Mouse (Mus musculus) liver, embryonic 15.5 days (tissue): ENCODE data around the gene Ank2. TPM values are rescaled to one million over a fixed set of nuclear protein-coding genes. Genes with fewer than 3 reads are reported as not detected.

ENCODE experiments used
- ATAC-seq: fragments of 200-750 bp; cut with Nextera tagmentation; 2 replicates; pipeline ENCODE4 v1.8.0; 2017; ENCODE audit warnings: moderate number of reproducible peaks, mild to moderate bottlenecking, moderate library complexity; ENCODE audit not compliant: insufficient read depth
- H3K27ac ChIP-seq: fragments of 300-500 bp; sonication (generic); replicated peaks from 2 replicates; pipeline ENCODE4 v1.5.1; 2015; ENCODE audit warnings: mild to moderate bottlenecking, inconsistent platforms
- H3K27me3 ChIP-seq: fragments of 300-500 bp; sonication (generic); 2 replicates; pipeline ENCODE4 v1.6.1; 2015; ENCODE audit warnings: mild to moderate bottlenecking, inconsistent platforms
- H3K36me3 ChIP-seq: fragments of 300-500 bp; sonication (generic); replicated peaks from 2 replicates; pipeline ENCODE4 v1.6.1; 2015; ENCODE audit warnings: moderate library complexity, mild to moderate bottlenecking, inconsistent platforms
- H3K4me1 ChIP-seq: fragments of 300-500 bp; sonication (generic); replicated peaks from 2 replicates; pipeline ENCODE4 v1.6.1; 2015; ENCODE audit warnings: inconsistent platforms
- H3K4me2 ChIP-seq: fragments of 300-500 bp; sonication (generic); 2 replicates; pipeline ENCODE4 v1.6.1; 2015; ENCODE audit warnings: moderate library complexity, mild to moderate bottlenecking, inconsistent platforms
- H3K4me3 ChIP-seq: fragments of 300-500 bp; sonication (generic); replicated peaks from 2 replicates; pipeline ENCODE4 v1.5.1; 2015; ENCODE audit warnings: mild to moderate bottlenecking, inconsistent platforms
- H3K9ac ChIP-seq: fragments of 300-500 bp; sonication (generic); 2 replicates; pipeline ENCODE4 v1.6.1; 2015; ENCODE audit warnings: moderate library complexity, mild to moderate bottlenecking, inconsistent platforms
- H3K9me3 ChIP-seq: fragments of 300-500 bp; sonication (generic); replicated peaks from 2 replicates; pipeline ENCODE4 v1.6.1; 2016; ENCODE audit warnings: inconsistent platforms
- WGBS: fragments of 180-500 bp; shearing (Covaris S2); methylation state at CpG from one replicate; pipeline ENCODE4 v1.1.7; 2015; ENCODE audit warnings: mixed read lengths; ENCODE audit not compliant: insufficient replicate concordance; 5-methylcytosine and 5-hydroxymethylcytosine counted together
- polyA plus RNA-seq: library from polyadenylated mRNA; unstranded; fragments of >200 nt; fragmentation: Nextera tagmentation; extraction: Ambion mirVana; gene quantifications from 2 replicates; pipeline ENCODE4 v1.2.1, GENCODE M21; 2015

Gene Ank2
- polyA plus RNA-seq, 1 experiment from 2014 or later, result 6.6 TPM

DNA sequence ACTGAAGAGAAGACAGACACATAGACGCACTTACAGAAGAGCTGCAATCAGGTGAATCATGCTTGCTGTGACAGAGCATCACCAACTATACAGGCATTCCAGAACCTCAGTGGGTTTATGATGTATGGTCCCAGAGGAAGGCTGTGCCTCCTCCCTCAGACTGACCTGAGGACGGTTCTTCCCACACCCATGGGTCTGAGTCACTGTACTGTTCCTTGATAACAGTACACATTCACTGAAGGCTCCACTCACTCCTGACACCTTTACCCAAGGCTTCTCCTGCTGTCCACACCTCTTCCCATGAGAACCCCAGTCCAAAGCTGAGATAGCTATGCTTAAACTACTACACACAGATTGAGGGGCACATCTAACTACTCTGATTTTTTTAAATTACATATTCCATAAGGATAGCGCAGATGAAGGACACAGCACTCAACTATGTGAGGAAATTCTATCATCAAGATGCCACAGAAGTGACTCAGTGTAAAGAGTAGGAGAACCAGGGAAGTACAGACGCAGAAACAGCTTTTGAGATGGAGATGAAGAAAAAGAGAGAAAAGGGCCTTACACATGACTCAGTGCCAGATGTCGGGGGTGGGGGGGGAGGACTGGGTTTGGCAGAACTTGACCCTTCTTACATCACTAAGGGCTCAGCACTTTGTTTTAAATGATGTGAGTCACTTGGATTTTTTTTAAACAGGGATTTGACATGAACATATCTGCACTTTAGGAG is 435.3 kb downstream of the Ank2 start:
- Histone ChIP-seq H3K4me3 (no peak overlapping the region), H3K9ac (no peak overlapping the region), H3K27ac (no peak overlapping the region), H3K36me3 (no peaks in the 10 kb centered on the region), H3K9me3 (no peaks in the 10 kb centered on the region), H3K4me1 (no peaks in the 10 kb centered on the region), H3K4me2 (no peak overlapping the region), H3K27me3 (no peaks in the 10 kb centered on the region)
- ATAC-seq, result no peak
- WGBS, result 58% methylated on average over 5 of the region's 5 CpGs

- Histone ChIP-seq H3K9ac (no peak overlapping the region), H3K36me3 (no peaks in the 10 kb centered on the region), H3K9me3 (no peaks in the 10 kb centered on the region), H3K4me1 (no peaks in the 10 kb centered on the region), H3K27me3 (no peaks in the 10 kb centered on the region), H3K4me3 (no peak overlapping the region), H3K4me2 (no peak overlapping the region), H3K27ac (no peak overlapping the region)
- 58% methylated on average over 4 of the region's 4 CpGs for WGBS
- ATAC-seq, result no peak
Measured at GRCm38 (mm10) chr3:127059671-127060070, 439.5 kb downstream of the Ank2 start.

DNA sequence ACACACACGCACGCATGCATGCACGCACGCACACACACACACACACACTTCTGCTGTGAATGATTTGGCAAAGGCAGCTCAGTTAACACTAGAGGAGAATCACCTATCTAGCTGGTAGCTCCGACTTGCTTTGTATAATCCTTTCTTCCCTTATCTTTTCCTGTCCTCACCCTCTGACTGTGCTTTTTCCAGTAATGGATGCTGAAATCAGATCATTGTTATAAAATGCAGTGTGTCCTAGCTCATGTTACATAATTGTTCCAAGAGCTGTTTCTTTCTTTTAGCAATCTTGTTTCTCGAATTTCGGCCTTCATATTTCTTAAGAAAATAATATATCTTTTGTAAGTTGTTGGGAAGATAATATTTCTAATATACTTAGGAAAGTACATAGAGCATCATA is 457.9 kb downstream of the Ank2 start:
- no peaks in the 10 kb centered on the region for H3K4me1 ChIP-seq
- H3K4me3 ChIP-seq, result no peak overlapping the region
- 59% methylated on average over 7 of the region's 7 CpGs for WGBS
- H3K27me3 ChIP-seq, result no peaks in the 10 kb centered on the region
- H3K27ac ChIP-seq, result no peak overlapping the region
- H3K36me3 ChIP-seq, result no peaks in the 10 kb centered on the region
- ATAC-seq, result no peak
- no peak overlapping the region for H3K4me2 ChIP-seq
- no peaks in the 10 kb centered on the region for H3K9me3 ChIP-seq
- H3K9ac ChIP-seq, result no peak overlapping the region

GRCm38 (mm10) chr3:127038570-127038969 is 460.6 kb downstream of the Ank2 start:
- Histone ChIP-seq H3K4me1 (no peaks in the 10 kb centered on the region), H3K4me3 (no peak overlapping the region), H3K27me3 (no peaks in the 10 kb centered on the region), H3K9me3 (no peaks in the 10 kb centered on the region), H3K9ac (no peak overlapping the region), H3K4me2 (no peak overlapping the region), H3K36me3 (no peaks in the 10 kb centered on the region), H3K27ac (no peak overlapping the region)
- WGBS, result 65% methylated on average over 7 of the region's 7 CpGs
- no peak for ATAC-seq

- no peaks in the 10 kb centered on the region for H3K36me3 ChIP-seq
- 61% methylated on average over 5 of the region's 5 CpGs for WGBS
- ATAC-seq, result no peak
Measured at GRCm38 (mm10) chr3:127036118-127036517, 463.0 kb downstream of the Ank2 start.

DNA sequence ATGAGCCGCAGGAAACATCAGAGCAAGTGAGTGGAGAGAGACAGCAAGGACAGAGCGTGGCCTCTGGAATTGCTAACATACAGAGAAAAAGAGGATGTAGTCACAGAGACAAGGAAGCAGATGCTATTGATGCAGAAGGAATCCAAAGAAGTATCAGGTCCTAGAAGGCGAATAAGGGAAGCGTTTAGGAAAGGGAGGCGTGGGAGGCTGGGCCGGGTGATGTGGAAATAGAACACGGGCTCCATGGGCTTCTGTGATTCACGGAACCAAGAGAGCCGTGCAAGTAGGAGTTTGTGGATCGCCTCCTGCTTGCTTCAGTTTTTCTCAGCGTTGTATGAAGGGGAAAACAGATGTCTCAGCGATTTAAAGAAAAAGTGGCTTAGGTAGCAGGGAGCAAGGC is 463.6 kb downstream of the Ank2 start:
- no peaks in the 10 kb centered on the region for H3K9me3 ChIP-seq
- 70% methylated on average over 12 of the region's 12 CpGs for WGBS

More at GRCm38 (mm10) chr3:127036118-127036517, 463.0 kb downstream of the Ank2 start:
- H3K4me1 ChIP-seq, result no peaks in the 10 kb centered on the region
- no peak overlapping the region for H3K27ac ChIP-seq
- no peaks in the 10 kb centered on the region for H3K9me3 ChIP-seq
- H3K9ac ChIP-seq, result no peak overlapping the region
- no peaks in the 10 kb centered on the region for H3K27me3 ChIP-seq
- H3K4me3 ChIP-seq, result no peak overlapping the region
- no peak overlapping the region for H3K4me2 ChIP-seq

GRCm38 (mm10) chr3:127034983-127035382 is 464.2 kb downstream of the Ank2 start:
- Histone ChIP-seq H3K4me3 (no peak overlapping the region), H3K27me3 (no peaks in the 10 kb centered on the region), H3K9me3 (no peaks in the 10 kb centered on the region), H3K4me2 (no peak overlapping the region), H3K4me1 (no peaks in the 10 kb centered on the region), H3K9ac (no peak overlapping the region), H3K36me3 (no peaks in the 10 kb centered on the region), H3K27ac (no peak overlapping the region)
- WGBS, result 77% methylated on average over 3 of the region's 3 CpGs
- no peak for ATAC-seq

More for the DNA sequence above, 463.6 kb downstream of the Ank2 start:
- no peak overlapping the region for H3K4me2 ChIP-seq
- ATAC-seq, result no peak
- H3K36me3 ChIP-seq, result no peaks in the 10 kb centered on the region
- H3K9ac ChIP-seq, result no peak overlapping the region
- H3K27me3 ChIP-seq, result no peaks in the 10 kb centered on the region
- H3K27ac ChIP-seq, result no peak overlapping the region
- H3K4me1 ChIP-seq, result no peaks in the 10 kb centered on the region
- no peak overlapping the region for H3K4me3 ChIP-seq

DNA sequence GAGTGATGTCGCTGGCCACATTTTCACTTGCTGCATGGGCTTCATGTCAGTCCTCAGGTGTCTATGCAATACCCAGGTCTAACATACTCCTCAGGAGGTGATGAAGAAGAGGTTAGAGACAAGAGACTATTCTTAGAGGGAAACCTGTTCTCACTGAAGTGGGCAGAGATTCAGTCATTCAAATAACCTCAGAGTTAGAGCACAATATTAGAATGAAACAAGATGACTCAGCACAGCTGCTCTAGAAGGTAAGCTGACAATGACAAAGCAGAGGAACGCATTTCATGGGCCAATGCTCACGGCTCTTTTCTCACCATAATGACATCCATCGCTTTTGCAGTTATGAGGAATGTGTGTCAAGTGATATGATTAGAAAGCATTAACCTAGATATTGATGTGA is 475.2 kb downstream of the Ank2 start:
- H3K9ac ChIP-seq, result no peak overlapping the region
- ATAC-seq, result no peak
- H3K4me1 ChIP-seq, result no peaks in the 10 kb centered on the region
- no peak overlapping the region for H3K27ac ChIP-seq
- 0 out of 2 replicates have a peak, but pooled peaks cover 3% of the 10 kb centered on the region for H3K36me3 ChIP-seq
- H3K27me3 ChIP-seq, result no peaks in the 10 kb centered on the region
- H3K4me3 ChIP-seq, result no peak overlapping the region
- 67% methylated on average over 4 of the region's 4 CpGs for WGBS
- no peak overlapping the region for H3K4me2 ChIP-seq
- no peaks in the 10 kb centered on the region for H3K9me3 ChIP-seq

GRCm38 (mm10) chr3:127020167-127020566 is 479.0 kb downstream of the Ank2 start:
- ATAC-seq, result no peak
- Histone ChIP-seq H3K4me1 (no peaks in the 10 kb centered on the region), H3K9ac (no peak overlapping the region), H3K4me3 (no peak overlapping the region), H3K27me3 (no peaks in the 10 kb centered on the region), H3K36me3 (0 out of 2 replicates have a peak, but pooled peaks cover 3% of the 10 kb centered on the region), H3K9me3 (no peaks in the 10 kb centered on the region), H3K4me2 (no peak overlapping the region), H3K27ac (no peak overlapping the region)
- WGBS, result 13% methylated on average over 1 of the region's 1 CpGs

GRCm38 (mm10) chr3:127019728-127020127 is 479.4 kb downstream of the Ank2 start:
- Histone ChIP-seq H3K4me2 (no peak overlapping the region), H3K4me1 (no peaks in the 10 kb centered on the region), H3K9me3 (no peaks in the 10 kb centered on the region), H3K4me3 (no peak overlapping the region), H3K27me3 (no peaks in the 10 kb centered on the region), H3K27ac (no peak overlapping the region), H3K36me3 (0 out of 2 replicates have a peak, but pooled peaks cover 3% of the 10 kb centered on the region), H3K9ac (no peak overlapping the region)
- WGBS, result 32% methylated on average over 3 of the region's 3 CpGs
- ATAC-seq, result no peak

DNA sequence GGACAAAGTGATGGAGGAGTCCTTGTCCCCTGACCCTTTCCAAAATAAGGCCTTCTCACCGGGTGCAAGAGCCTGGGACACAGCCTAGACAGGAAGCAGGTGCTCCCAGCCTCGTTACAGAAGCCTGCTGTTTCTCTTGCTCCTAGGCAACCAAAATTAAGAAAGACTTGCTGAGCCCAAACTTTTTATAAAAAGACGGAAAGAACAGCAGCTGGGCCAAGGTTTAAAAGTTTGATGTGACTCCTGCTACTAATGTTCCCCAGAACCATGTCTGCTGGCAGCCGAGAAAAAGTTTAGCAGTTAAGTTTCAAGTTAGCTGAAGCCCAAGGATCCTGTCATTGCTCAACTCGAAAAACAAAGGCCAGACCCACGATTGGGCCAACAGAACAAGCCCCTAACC is 480.0 kb downstream of the Ank2 start:
- Histone ChIP-seq H3K4me3 (no peak overlapping the region), H3K36me3 (0 out of 2 replicates have a peak, but pooled peaks cover 3% of the 10 kb centered on the region), H3K4me2 (no peak overlapping the region), H3K27me3 (no peaks in the 10 kb centered on the region), H3K4me1 (no peaks in the 10 kb centered on the region), H3K27ac (no peak overlapping the region), H3K9me3 (no peaks in the 10 kb centered on the region), H3K9ac (no peak overlapping the region)
- WGBS, result 36% methylated on average over 6 of the region's 6 CpGs
- ATAC-seq, result no peak

GRCm38 (mm10) chr3:127017523-127017922 is 481.6 kb downstream of the Ank2 start:
- WGBS, result 65% methylated on average over 3 of the region's 3 CpGs
- H3K4me1 ChIP-seq, result no peaks in the 10 kb centered on the region
- no peak for ATAC-seq
- no peak overlapping the region for H3K9ac ChIP-seq
- H3K27me3 ChIP-seq, result no peaks in the 10 kb centered on the region
- H3K9me3 ChIP-seq, result no peaks in the 10 kb centered on the region
- no peak overlapping the region for H3K4me3 ChIP-seq
- no peak overlapping the region for H3K4me2 ChIP-seq
- H3K36me3 ChIP-seq, result no peaks in the 10 kb centered on the region
- H3K27ac ChIP-seq, result no peak overlapping the region
